Mouse (Mus musculus) urinary bladder, postnatal 4 days (tissue): ENCODE data around the gene Gm20708.
"Not testable (repeated sequence)": the region's sequence is repeated elsewhere in the genome, so short reads cannot be mapped to it uniquely, and the experiment has no call there.

Experiments
- DNase-seq, 2 experiments: peaks; one replicate each; pipeline ENCODE4 v3.0.0; 2021 to 2022; ENCODE audit warnings: low spot score in 2 of 2

Gene Gm20708

GRCm38 (mm10) chr11:117832086-117832969 lies 22.9 kb downstream of the Gm20708 start:
- peak; percentile 59 to 83 for DNase-seq

DNA sequence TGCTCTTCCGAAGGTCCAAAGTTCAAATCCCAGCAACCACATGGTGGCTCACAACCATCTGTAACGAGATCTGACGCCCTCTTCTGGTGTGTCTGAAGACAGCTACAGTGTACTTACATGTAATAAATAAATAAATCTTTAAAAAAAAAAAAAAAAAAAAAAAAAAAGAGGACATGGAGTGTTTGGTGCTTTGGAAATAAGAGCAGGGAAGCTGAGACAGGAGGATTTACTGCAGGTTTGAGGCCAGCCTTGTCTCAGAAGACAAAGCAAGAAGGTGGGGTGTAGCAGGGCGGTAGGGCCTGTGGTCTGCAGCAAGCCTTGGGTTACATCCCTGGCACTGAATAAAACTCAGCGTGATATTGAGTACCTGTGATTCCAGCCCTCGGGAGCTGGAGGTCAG lies 24.0 kb downstream of the Gm20708 start:
- not testable (repeated sequence) for DNase-seq

DNA sequence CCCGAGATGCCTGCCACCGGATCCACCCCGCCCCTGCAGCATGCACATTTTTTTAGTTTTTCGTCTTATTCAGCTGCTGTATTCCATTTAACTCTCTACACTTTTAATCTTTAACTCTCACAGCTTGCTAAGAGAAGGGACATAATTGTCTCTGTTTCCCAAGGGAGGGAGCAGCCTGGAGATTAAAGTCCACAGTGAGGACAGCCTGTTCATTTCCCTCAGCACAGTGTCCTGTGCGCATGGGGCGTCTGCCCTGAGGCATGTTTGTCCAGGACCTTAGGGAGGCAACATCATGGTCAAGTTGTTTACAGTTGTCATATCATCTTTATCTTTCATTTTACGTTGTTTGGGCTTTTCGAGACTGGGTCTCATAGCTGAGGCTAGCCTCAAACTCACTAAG lies 24.6 kb downstream of the Gm20708 start:
- no peak for DNase-seq

GRCm38 (mm10) chr11:117836306-117836705 lies 26.8 kb downstream of the Gm20708 start:
- no peak for DNase-seq

GRCm38 (mm10) chr11:117838572-117838971 lies 29.1 kb downstream of the Gm20708 start:
- no peak for DNase-seq

DNA sequence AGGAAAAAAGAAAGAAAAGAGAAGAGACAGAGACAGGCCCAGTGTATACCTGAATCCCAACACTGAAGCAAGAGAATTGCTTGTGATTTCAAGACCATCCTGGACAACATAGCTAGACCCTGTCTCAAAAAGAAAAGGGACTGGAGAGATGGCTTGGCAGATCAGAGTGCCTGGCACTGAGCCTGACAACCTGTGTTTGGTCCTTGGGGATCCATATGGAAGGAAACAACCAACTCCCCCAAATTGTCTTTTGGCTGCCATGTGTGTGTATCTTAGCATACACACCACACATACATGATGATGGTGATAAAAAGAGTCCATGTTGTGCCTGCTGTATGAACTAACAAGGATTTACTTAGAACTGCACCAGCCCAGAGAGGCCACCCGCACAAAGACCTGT lies 29.6 kb downstream of the Gm20708 start:
- no peak for DNase-seq

- no peak for DNase-seq
Observed at GRCm38 (mm10) chr11:117840910-117841309, 31.4 kb downstream of the Gm20708 start.

GRCm38 (mm10) chr11:117843434-117843833 lies 34.0 kb downstream of the Gm20708 start:
- DNase-seq = no peak

DNA sequence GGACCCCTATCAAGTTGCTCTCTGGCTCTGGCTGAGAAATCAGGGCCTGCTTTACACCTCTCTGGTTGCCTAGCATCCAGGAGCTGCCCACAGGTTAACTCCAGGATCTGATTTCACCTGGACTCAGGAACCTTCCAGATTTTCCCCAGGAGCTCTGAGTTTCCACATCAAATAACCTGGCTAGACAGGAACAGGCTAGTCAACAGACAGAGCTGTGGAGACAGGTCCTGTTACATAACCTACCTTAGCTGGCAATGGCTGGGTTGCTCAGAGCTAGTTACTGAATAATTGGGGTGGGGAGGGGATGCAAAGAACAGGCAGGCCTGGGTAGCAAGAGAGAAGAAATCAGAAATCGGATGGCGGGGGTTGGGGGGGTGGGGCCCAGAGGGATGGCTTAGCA lies 35.5 kb downstream of the Gm20708 start:
- no peak for DNase-seq

DNA sequence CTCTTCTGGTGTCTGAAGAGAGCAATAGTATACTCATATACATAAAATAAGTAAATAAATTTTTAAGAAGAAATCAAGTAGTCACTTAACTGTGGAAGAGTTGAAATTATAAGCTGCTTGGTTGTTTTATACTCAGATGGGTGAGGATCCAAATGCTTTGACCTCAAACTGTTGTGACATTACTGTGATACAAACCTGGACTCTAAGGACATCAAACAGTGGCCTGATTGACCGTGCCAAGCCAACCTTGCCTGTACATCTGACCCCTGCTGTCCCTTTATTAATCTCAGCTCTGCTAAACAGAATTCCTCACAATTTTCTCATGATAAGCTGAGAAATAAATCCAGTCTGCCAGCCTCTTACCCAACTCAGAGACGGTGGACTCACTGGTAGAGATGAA lies 36.2 kb downstream of the Gm20708 start:
- no peak for DNase-seq

- DNase-seq = no peak
Observed at GRCm38 (mm10) chr11:117846640-117847039, 37.2 kb downstream of the Gm20708 start.

DNA sequence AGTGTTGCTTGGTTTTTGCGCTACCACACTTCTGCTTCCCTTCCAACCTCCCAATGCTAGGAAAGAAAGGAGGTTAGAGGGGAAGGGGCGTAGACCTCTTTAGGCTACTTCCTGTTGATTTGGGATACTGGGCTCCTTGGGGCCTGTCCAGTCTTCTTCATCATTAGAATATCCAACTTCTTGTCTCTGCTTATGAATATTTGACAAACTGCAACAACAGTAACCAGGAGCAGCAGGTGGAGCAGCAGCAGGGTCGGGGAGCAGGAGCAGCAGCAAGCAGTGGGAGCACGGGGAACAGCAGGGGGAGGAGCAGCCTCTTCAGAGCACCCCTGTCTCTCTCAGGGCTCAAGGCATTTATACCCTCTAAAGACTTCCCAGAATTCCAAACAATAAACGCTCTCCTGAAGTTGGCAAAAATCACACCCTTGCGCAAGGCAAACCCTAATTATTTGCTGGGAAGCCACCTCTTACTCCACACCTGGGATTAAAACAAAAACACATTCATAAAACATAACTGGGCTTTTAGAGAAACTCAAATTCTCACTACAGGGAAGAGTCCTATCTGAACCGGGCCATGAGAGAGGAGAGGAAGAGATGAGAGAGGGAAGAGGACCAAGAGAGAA lies 38.2 kb downstream of the Gm20708 start:
- no peak for DNase-seq

DNA sequence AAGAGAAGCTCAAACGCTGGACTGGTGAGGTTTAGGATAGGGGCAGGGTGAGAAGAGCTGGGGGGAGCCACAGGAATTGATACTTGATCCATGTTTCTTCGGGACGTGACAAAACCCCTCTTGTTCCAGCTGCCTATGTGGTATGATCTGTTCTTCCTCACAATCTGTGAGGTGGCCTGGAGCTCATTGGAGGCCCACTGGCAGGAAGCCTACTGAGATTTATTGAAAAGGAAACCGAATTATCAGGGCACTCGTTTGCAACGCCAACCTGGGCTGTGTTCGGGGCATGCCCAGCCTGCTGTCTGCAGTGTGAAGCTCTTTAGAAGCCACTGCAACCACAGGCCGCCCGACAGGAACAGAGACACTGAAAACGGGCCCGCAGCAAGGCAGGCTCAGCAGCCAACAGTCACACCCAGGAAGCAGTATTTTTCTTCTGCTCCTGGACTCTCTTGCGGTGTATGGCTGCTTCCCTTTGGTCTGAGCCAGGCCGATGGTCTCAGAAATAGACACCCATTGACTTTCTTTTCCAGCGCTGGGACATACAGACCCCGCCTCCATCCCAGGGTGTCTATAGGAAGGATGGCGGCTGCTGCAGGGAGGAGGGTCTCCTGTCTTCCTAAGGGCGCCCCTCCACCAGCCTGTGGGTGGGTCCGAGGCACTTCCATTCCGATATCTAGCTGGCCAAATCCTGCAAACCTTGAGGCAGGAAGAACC lies 39.0 kb downstream of the Gm20708 start:
- DNase-seq = peak in 1 of 2 experiments; percentile 47

DNA sequence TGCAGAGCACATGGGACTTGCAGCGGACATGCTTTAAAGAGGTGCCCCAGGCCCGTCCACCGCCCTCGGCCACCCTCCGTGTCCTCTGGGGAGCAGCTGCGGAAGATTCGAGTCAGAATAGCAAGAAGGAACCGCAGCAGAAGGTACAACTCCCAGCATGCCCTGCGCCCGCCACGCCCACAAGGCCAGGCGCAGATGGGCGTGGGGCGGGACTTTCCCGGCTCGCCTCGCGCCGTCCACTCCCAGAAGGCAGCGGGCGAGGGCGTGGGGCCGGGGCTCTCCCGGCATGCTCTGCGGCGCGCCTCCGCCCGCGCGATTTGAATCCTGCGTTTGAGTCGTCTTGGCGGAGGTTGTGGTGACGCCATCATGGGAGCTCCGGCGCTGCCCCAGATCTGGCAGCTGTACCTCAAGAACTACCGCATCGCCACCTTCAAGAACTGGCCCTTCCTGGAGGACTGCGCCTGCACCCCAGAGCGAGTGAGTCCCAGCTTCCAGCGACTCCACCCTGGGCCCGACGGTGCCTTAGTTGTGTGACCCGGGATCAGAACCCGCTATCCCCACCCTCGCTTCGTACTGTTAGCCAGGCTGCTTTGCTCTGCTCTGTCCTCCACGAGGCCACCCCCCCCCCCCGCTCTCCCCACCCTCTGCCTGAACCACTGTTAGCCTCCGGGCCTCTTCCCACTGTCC lies 39.7 kb downstream of the Gm20708 start, which contains the start of gene Birc5:
Birc5 (plus strand) TSS at position 267 of the 687 bp plus-strand sequence.
- peak; percentile 94 to 98 for DNase-seq

DNA sequence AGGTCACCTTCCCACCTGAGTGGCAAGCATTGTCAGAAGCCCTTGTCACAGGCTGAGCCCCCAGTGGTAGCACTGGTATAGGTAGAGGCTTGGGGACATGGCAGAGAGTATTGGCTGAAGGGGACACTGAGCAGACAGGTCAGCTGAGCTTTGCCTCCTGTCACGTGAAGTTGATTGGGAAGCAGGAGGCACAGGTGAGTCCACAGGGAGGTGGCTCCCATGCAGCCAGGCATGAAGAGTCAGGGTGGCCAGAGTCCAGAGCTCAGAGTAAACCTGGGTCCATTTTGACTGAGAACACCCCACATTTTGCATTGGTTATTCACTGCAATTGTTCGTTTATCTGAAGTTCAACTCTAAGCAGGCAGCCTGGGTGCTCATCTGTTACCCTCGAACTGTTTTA lies 43.4 kb downstream of the Gm20708 start:
- no peak for DNase-seq

DNA sequence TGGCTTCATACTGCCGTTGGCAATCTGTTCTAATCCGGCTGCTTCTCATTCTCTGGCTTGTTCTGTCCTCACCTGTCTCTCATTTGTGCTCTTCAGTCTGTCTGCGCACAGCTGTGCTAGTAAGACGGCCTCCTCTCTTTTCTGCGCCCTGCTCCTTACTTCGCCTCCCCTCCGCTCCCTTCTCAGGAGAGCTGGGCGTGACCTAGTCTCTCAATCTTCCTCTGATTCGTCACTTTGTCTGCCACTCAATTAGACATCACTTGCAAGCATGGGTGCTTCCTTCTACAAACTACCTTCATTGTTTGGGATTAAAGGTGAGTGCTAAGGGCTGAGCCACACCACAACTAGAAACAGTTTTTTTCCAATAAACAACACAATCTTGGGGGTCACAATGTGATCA lies 44.8 kb downstream of the Gm20708 start:
- DNase-seq = no peak

GRCm38 (mm10) chr11:117855360-117855759 lies 45.9 kb downstream of the Gm20708 start:
- DNase-seq = no peak

DNA sequence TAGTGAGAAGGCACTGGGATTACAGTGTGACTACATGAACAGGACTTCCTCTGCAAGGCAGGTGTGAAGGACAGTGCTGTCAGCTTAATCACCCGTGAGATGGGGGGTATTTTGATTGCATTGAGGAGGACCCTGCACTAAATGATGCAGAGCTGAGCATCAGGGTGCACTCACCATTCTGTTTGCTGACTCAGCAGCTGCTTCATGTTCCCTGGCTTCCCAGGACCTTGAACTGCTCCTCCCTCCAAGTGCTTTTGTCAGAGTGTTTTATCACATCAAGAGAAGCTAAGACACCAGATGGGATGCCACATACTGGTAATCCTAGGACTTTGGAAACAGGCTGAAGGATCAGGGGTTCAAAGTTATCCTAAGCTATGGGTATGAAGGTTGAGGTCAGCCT lies 46.5 kb downstream of the Gm20708 start:
- DNase-seq = no peak

DNA sequence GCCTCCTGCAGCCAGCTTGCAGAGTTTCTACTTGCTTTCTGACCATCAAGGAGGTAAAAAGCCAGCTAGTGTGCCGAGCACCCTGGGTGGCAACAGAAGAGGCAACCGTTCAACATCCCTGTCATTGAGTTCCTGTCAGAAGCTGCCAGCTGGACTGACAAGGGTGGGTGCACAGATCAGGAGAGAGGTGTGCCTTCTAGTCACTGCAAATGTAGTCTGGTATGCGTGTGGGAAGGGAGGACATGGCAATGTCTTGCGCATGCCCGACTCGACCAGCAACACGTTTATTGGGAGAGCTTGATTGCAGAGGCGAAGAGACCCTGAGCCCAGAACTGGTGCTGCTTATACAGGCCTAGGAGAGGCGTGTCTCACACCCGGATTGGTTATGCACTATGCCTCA lies 48.0 kb downstream of the Gm20708 start:
- no peak for DNase-seq

DNA sequence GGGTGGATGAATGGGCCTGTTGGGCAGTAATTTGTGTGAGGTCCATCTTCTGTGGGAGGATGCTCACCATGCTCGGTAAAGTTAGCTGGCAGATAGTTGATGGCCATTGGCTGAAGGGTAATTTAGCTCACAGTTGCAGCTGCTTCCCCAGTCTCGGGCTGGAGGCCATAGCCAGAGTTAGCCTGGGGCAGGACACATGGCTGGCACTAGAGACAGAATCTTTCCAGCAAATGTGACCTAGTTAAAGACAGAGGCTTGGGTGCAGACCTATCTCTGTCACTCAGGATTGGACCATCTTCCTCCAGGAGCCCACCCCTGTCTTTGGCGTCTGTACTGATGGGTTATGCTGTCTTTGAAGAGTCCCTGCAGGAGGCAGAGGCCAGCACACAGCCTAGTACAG lies 48.9 kb downstream of the Gm20708 start:
- DNase-seq = no peak

GRCm38 (mm10) chr11:117860601-117861000 lies 51.1 kb downstream of the Gm20708 start, which contains the start of gene Tmem235:
Tmem235 (plus strand) TSS chr11:117860752.
- no peak for DNase-seq
